Mouse (Mus musculus) midbrain, embryonic 13.5 days (tissue): ENCODE results near the gene Aldh16a1. TPM values are rescaled to one million over a fixed set of nuclear protein-coding genes. Genes with fewer than 3 reads are reported as not detected.
"Not testable (repeated sequence)": the region's sequence is repeated elsewhere in the genome, so short reads cannot be mapped to it uniquely, and the experiment has no call there.

Experiments
- ATAC-seq: fragments of 200-750 bp; cut with Nextera tagmentation; 2 replicates; pipeline ENCODE4 v1.8.0; 2017; ENCODE audit warnings: mild to moderate bottlenecking, moderate TSS enrichment, moderate library complexity
- H3K27ac ChIP-seq: fragments of 300-500 bp; sonication (generic); 2 replicates; pipeline ENCODE4 v1.5.1; 2015; ENCODE audit warnings: inconsistent platforms, mild to moderate bottlenecking, moderate library complexity
- H3K27me3 ChIP-seq: fragments of 300-500 bp; sonication (generic); 2 replicates; pipeline ENCODE4 v1.6.1; 2015; ENCODE audit warnings: mild to moderate bottlenecking, inconsistent platforms
- H3K36me3 ChIP-seq: fragments of 300-500 bp; sonication (generic); 2 replicates; pipeline ENCODE4 v1.6.1; 2015; ENCODE audit warnings: mild to moderate bottlenecking, inconsistent platforms
- H3K4me1 ChIP-seq: fragments of 300-500 bp; sonication (generic); replicated peaks from 2 replicates; pipeline ENCODE4 v1.6.1; 2015; ENCODE audit warnings: inconsistent platforms
- H3K4me2 ChIP-seq: fragments of 300-500 bp; sonication (generic); replicated peaks from 2 replicates; pipeline ENCODE4 v1.6.1; 2015; ENCODE audit warnings: moderate library complexity, mild to moderate bottlenecking, inconsistent platforms
- H3K4me3 ChIP-seq: fragments of 300-500 bp; sonication (generic); replicated peaks from 2 replicates; pipeline ENCODE4 v1.5.1; 2015; ENCODE audit warnings: mild to moderate bottlenecking, inconsistent platforms
- H3K9ac ChIP-seq: fragments of 300-500 bp; sonication (generic); replicated peaks from 2 replicates; pipeline ENCODE4 v1.6.1; 2015; ENCODE audit warnings: mild to moderate bottlenecking, inconsistent platforms
- H3K9me3 ChIP-seq: fragments of 300-500 bp; sonication (generic); 2 replicates; pipeline ENCODE4 v1.6.1; 2016; ENCODE audit warnings: mild to moderate bottlenecking, inconsistent platforms
- WGBS: fragments of 180-500 bp; shearing (Covaris S2); methylation state at CpG from one replicate; pipeline ENCODE4 v1.1.7; 2015; 5-methylcytosine and 5-hydroxymethylcytosine counted together
- polyA plus RNA-seq: library from polyadenylated mRNA; unstranded; fragments of >200 nt; fragmentation: Nextera tagmentation; extraction: Ambion mirVana; gene quantifications from 2 replicates; pipeline ENCODE4 v1.2.1, GENCODE M21; 2015

The Aldh16a1 gene
- polyA plus RNA-seq, 1 experiment from 2014 or later = 27.2 TPM

- no peak overlapping the region for H3K9ac ChIP-seq
- peak overlapping the region; percentile 13 for H3K4me3 ChIP-seq
- peaks cover 87% of the 10 kb centered on the region for H3K27me3 ChIP-seq
- no peak for ATAC-seq
- H3K4me1 ChIP-seq = peaks cover 26% of the 10 kb centered on the region
- no peak overlapping the region for H3K27ac ChIP-seq
- peak overlapping the region; percentile 28 for H3K4me2 ChIP-seq
- WGBS = 2% methylated on average over 31 of the region's 31 CpGs
- no peaks in the 10 kb centered on the region for H3K36me3 ChIP-seq
- no peaks in the 10 kb centered on the region for H3K9me3 ChIP-seq
Observed at GRCm38 (mm10) chr7:45176356-45176755, 22.0 kb upstream of the Aldh16a1 start.

- no peaks in the 10 kb centered on the region for H3K36me3 ChIP-seq
- peaks cover 22% of the 10 kb centered on the region for H3K4me1 ChIP-seq
- H3K9ac ChIP-seq = no peak overlapping the region
- peak overlapping the region; percentile 28 for H3K4me2 ChIP-seq
- 3% methylated on average over 23 of the region's 23 CpGs for WGBS
- H3K27ac ChIP-seq = no peak overlapping the region
- 0 out of 2 replicates have a peak, but pooled peaks have one; percentile 20 for ATAC-seq
- peak overlapping the region; percentile 13 for H3K4me3 ChIP-seq
- no peaks in the 10 kb centered on the region for H3K9me3 ChIP-seq
- peaks cover 83% of the 10 kb centered on the region for H3K27me3 ChIP-seq
Observed at GRCm38 (mm10) chr7:45175929-45176328, 21.5 kb upstream of the Aldh16a1 start.

GRCm38 (mm10) chr7:45175398-45175797 is 21.0 kb upstream of the Aldh16a1 start:
- Histone ChIP-seq H3K4me3 (no peak overlapping the region), H3K4me1 (peaks cover 20% of the 10 kb centered on the region), H3K36me3 (no peaks in the 10 kb centered on the region), H3K4me2 (no peak overlapping the region), H3K9me3 (no peaks in the 10 kb centered on the region), H3K27ac (no peak overlapping the region), H3K9ac (no peak overlapping the region), H3K27me3 (peaks cover 83% of the 10 kb centered on the region)
- WGBS = 2% methylated on average over 13 of the region's 13 CpGs
- no peak for ATAC-seq

- WGBS = 3% methylated on average over 29 of the region's 29 CpGs
Observed at GRCm38 (mm10) chr7:45174567-45175280, 20.3 kb upstream of the Aldh16a1 start.

GRCm38 (mm10) chr7:45173772-45174171 is 19.4 kb upstream of the Aldh16a1 start:
- not testable (repeated sequence) for H3K9ac ChIP-seq, H3K4me3 ChIP-seq, H3K4me2 ChIP-seq, ATAC-seq, H3K27ac ChIP-seq, H3K9me3 ChIP-seq, H3K36me3 ChIP-seq
- 55% methylated on average over 1 of the region's 1 CpGs for WGBS
- Histone ChIP-seq H3K27me3 (peaks cover 83% of the 10 kb centered on the region), H3K4me1 (peaks cover 21% of the 10 kb centered on the region)

More at GRCm38 (mm10) chr7:45174567-45175280, 20.3 kb upstream of the Aldh16a1 start:
- Histone ChIP-seq H3K27ac (no peak overlapping the region), H3K9me3 (peaks cover 6% of the 10 kb centered on the region; the same call in 1 of the 2 replicates), H3K4me1 (peaks cover 20% of the 10 kb centered on the region), H3K36me3 (no peaks in the 10 kb centered on the region), H3K27me3 (peaks cover 83% of the 10 kb centered on the region), H3K4me3 (peak overlapping the region; percentile 11; the same call in 1 of the 2 replicates), H3K9ac (no peak overlapping the region), H3K4me2 (peak overlapping the region; percentile 19)
- no peak for ATAC-seq

- Histone ChIP-seq H3K4me3 (no peak overlapping the region), H3K9me3 (peaks cover 6% of the 10 kb centered on the region; the same call in 1 of the 2 replicates), H3K4me1 (peaks cover 29% of the 10 kb centered on the region), H3K27ac (no peak overlapping the region), H3K9ac (no peak overlapping the region), H3K36me3 (no peaks in the 10 kb centered on the region), H3K4me2 (no peak overlapping the region), H3K27me3 (peaks cover 83% of the 10 kb centered on the region)
- ATAC-seq = no peak
- WGBS = 64% methylated on average over 7 of the region's 7 CpGs
Observed at GRCm38 (mm10) chr7:45172974-45173373, 18.6 kb upstream of the Aldh16a1 start.

- Histone ChIP-seq H3K4me1 (peaks cover 19% of the 10 kb centered on the region), H3K9me3 (peaks cover 6% of the 10 kb centered on the region; the same call in 1 of the 2 replicates), H3K36me3 (no peaks in the 10 kb centered on the region), H3K27ac (no peak overlapping the region), H3K9ac (no peak overlapping the region), H3K27me3 (peaks cover 83% of the 10 kb centered on the region), H3K4me3 (no peak overlapping the region), H3K4me2 (no peak overlapping the region)
- ATAC-seq = no peak
- 91% methylated on average over 3 of the region's 3 CpGs for WGBS
Observed at GRCm38 (mm10) chr7:45169495-45169894, 15.1 kb upstream of the Aldh16a1 start.

GRCm38 (mm10) chr7:45168656-45169055 is 14.3 kb upstream of the Aldh16a1 start:
- Histone ChIP-seq H3K4me2 (peak overlapping the region; percentile 28), H3K9me3 (peaks cover 6% of the 10 kb centered on the region; the same call in 1 of the 2 replicates), H3K27me3 (peaks cover 83% of the 10 kb centered on the region), H3K4me1 (peaks cover 25% of the 10 kb centered on the region), H3K4me3 (peak overlapping the region; percentile 15), H3K36me3 (no peaks in the 10 kb centered on the region), H3K9ac (no peak overlapping the region), H3K27ac (no peak overlapping the region)
- no peak for ATAC-seq
- 4% methylated on average over 24 of the region's 24 CpGs for WGBS

- WGBS = 2% methylated on average over 19 of the region's 19 CpGs
- H3K4me3 ChIP-seq = no peak overlapping the region
- H3K9ac ChIP-seq = no peak overlapping the region; the same call in 1 of the 2 replicates
Observed at GRCm38 (mm10) chr7:45167761-45168445, 13.5 kb upstream of the Aldh16a1 start.

GRCm38 (mm10) chr7:45166950-45167401 is 12.6 kb upstream of the Aldh16a1 start:
- H3K4me3 ChIP-seq = no peak overlapping the region

More at GRCm38 (mm10) chr7:45167761-45168445, 13.5 kb upstream of the Aldh16a1 start:
- Histone ChIP-seq H3K9me3 (peaks cover 6% of the 10 kb centered on the region; the same call in 1 of the 2 replicates), H3K36me3 (no peaks in the 10 kb centered on the region), H3K27me3 (peaks cover 91% of the 10 kb centered on the region), H3K27ac (no peak overlapping the region), H3K4me1 (peaks cover 27% of the 10 kb centered on the region), H3K4me2 (peak overlapping the region; percentile 25)
- 0 out of 2 replicates have a peak, but pooled peaks have one; percentile 7 for ATAC-seq

GRCm38 (mm10) chr7:45165701-45166100 is 11.3 kb upstream of the Aldh16a1 start:
- Histone ChIP-seq H3K9me3 (peaks cover 6% of the 10 kb centered on the region; the same call in 1 of the 2 replicates), H3K27ac (no peak overlapping the region), H3K4me2 (no peak overlapping the region), H3K4me1 (peaks cover 34% of the 10 kb centered on the region), H3K36me3 (no peaks in the 10 kb centered on the region), H3K9ac (no peak overlapping the region), H3K4me3 (no peak overlapping the region), H3K27me3 (peaks cover 84% of the 10 kb centered on the region)
- 44% methylated on average over 11 of the region's 11 CpGs for WGBS
- ATAC-seq = no peak

More at GRCm38 (mm10) chr7:45166950-45167401, 12.6 kb upstream of the Aldh16a1 start:
- no peak overlapping the region for H3K4me2 ChIP-seq
- peaks cover 6% of the 10 kb centered on the region; the same call in 1 of the 2 replicates for H3K9me3 ChIP-seq
- H3K27ac ChIP-seq = no peak overlapping the region
- no peak for ATAC-seq
- H3K9ac ChIP-seq = no peak overlapping the region
- 20% methylated on average over 10 of the region's 10 CpGs for WGBS
- H3K4me1 ChIP-seq = peaks cover 34% of the 10 kb centered on the region
- no peaks in the 10 kb centered on the region for H3K36me3 ChIP-seq
- H3K27me3 ChIP-seq = peaks cover 90% of the 10 kb centered on the region

- Histone ChIP-seq H3K36me3 (peaks cover 5% of the 10 kb centered on the region; the same call in 1 of the 2 replicates), H3K4me2 (no peak overlapping the region), H3K9me3 (peaks cover 1% of the 10 kb centered on the region; the same call in 1 of the 2 replicates), H3K4me3 (no peak overlapping the region), H3K27me3 (peaks cover 75% of the 10 kb centered on the region), H3K27ac (no peak overlapping the region), H3K9ac (no peak overlapping the region), H3K4me1 (peaks cover 34% of the 10 kb centered on the region)
- no peak for ATAC-seq
- 68% methylated on average over 5 of the region's 5 CpGs for WGBS
Observed at GRCm38 (mm10) chr7:45164833-45165232, 10.4 kb upstream of the Aldh16a1 start.
